Mouse (Mus musculus): ENCODE measurements at regions not wholly inside any gene's neighbourhood (a gene's known extent, or its start where the extent isn't known, plus 50 kb on each side); places are given as distances from the start of the nearest gene placed in this dataset.

DNA sequence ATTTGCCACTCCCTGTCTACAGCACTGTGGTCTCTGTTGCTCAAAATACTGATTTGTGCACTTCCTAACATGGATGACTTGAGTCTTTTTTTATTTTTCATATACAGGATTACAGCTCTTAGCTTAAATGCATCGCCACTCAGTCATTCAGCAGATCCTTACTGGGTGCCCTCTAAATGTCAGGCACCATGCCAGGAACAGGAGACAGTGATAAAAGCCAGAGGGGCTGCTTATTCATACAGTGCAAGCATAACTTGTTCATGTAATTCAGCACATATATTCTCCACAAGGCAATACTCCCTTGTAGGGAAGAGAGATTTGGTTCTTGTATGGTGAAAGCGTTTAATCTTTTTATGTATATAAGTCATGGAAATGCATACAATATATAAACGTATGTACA lies 175.7 kb upstream of the 2610301B20Rik start:
- TF ChIP-seq CTCF (IDR thresholded peaks at IDR 0.05; ENCODE audit: borderline replicate concordance, insufficient read depth, low read depth, low read length) (no peak), POLR2A (IDR thresholded peaks at IDR 0.05; ENCODE audit: borderline replicate concordance, insufficient read depth, low read length) (no peak)

All from cerebellum, adult 2 months (tissue).